ENCODE assay signal across 24 mouse cellular contexts in genomic region chr15:97646426-97646825, GRCm38 (mm10). TPM values are rescaled to one million over a fixed set of nuclear protein-coding genes. Genes with fewer than 3 reads are reported as not detected.
DNase-seq lines count a peak whose midpoint lies in the region; ATAC-seq and TF ChIP-seq lines count a peak whose summit lies in the region.
"Had no signal": no experiment of that assay in that cellular context is flagged by ENCODE, and none has a peak within 500 bp of the region (broad histone marks: within the 10 kb centered on the region; RNA-seq: fewer than 3 reads in every experiment).

No protein-coding gene starts in this region.

- ATAC-seq in embryonic facial prominence, embryonic 14.5 days (ENCODE audit: low read depth): no peak
- ATAC-seq in hindbrain, embryonic 14.5 days (ENCODE audit: low FRiP score): no peak
- ATAC-seq in hindbrain, postnatal 0 days: no peak
- no peak for ATAC-seq in neural tube, embryonic 15.5 days (ENCODE audit: low FRiP score)
- no peak for ATAC-seq in megakaryocyte, adult 5-6 weeks (ENCODE audit: poor library complexity, severe bottlenecking)
- ATAC-seq: CD4-positive, CD25-positive, alpha-beta regulatory T cell, adult 4 months; forebrain, embryonic 14.5 days had no signal

- TF ChIP-seq CTCF in hindbrain, postnatal 0 days (IDR thresholded peaks at IDR 0.05; ENCODE audit: low read depth): no peak

- no peaks in the 10 kb centered on the region for H3K4me1 ChIP-seq in embryonic facial prominence, embryonic 14.5 days (ENCODE audit: control insufficient read depth, insufficient read depth, low read length)
- H3K4me1 ChIP-seq in embryonic facial prominence, embryonic 10.5 days: peaks cover 13% of the 10 kb centered on the region; the same call in 1 of the 2 replicates
- peaks cover 8% of the 10 kb centered on the region for H3K4me1 ChIP-seq in hindbrain, embryonic 14.5 days (replicated peaks; ENCODE audit: control insufficient read depth, insufficient read depth, low read length)
- no peaks in the 10 kb centered on the region; the same call in 1 of the 2 replicates for H3K4me1 ChIP-seq in hindbrain, postnatal 0 days (ENCODE audit: insufficient read depth, low read length)
- peaks cover 10% of the 10 kb centered on the region; the same call in 1 of the 2 replicates for H3K4me1 ChIP-seq in neural tube, embryonic 15.5 days
- H3K4me1 ChIP-seq: embryonic facial prominence, embryonic 15.5 days; heart, embryonic 15.5 days had no signal

- H3K36me3 ChIP-seq in embryonic facial prominence, embryonic 14.5 days (ENCODE audit: control insufficient read depth, insufficient read depth, low read length): no peaks in the 10 kb centered on the region
- H3K36me3 ChIP-seq in embryonic facial prominence, embryonic 10.5 days (replicated peaks): no peaks in the 10 kb centered on the region
- no peaks in the 10 kb centered on the region for H3K36me3 ChIP-seq in hindbrain, embryonic 14.5 days (replicated peaks; ENCODE audit: control insufficient read depth, insufficient read depth)
- no peaks in the 10 kb centered on the region for H3K36me3 ChIP-seq in hindbrain, postnatal 0 days (ENCODE audit: insufficient read depth, low read length)
- no peaks in the 10 kb centered on the region for H3K36me3 ChIP-seq in neural tube, embryonic 15.5 days
- H3K36me3 ChIP-seq: embryonic facial prominence, embryonic 15.5 days; forebrain, embryonic 10.5 days; G1E; heart, embryonic 15.5 days had no signal

- H3K9ac ChIP-seq in embryonic facial prominence, embryonic 14.5 days (ENCODE audit: low read depth, low read length): no peak overlapping the region
- no peak overlapping the region for H3K9ac ChIP-seq in hindbrain, embryonic 14.5 days
- no peak overlapping the region for H3K9ac ChIP-seq in hindbrain, postnatal 0 days (replicated peaks; ENCODE audit: low read length)
- no peak overlapping the region; the same call in 1 of the 2 replicates for H3K9ac ChIP-seq in neural tube, embryonic 15.5 days (replicated peaks)
- H3K9ac ChIP-seq: embryonic facial prominence, embryonic 15.5 days; heart, embryonic 15.5 days had no signal

- peak; percentile 20 for DNase-seq in embryonic facial prominence, embryonic 14.5 days (ENCODE audit: low spot score)
- no peak for DNase-seq in embryonic facial prominence, embryonic 10.5 days (ENCODE audit: low spot score)
- no peak for DNase-seq in hindbrain, embryonic 14.5 days (ENCODE audit: low spot score)
- DNase-seq in hindbrain, postnatal 0 days (ENCODE audit: low spot score): no peak
- DNase-seq in neural tube, embryonic 10.5 days (ENCODE audit: extremely low spot score, low spot score): no peak
- DNase-seq: adrenal gland, postnatal 10 days; B cell, adult 2 months; cerebellum, adult 18-20 months; cerebellum, adult 9-11 months; cerebellum, postnatal 36 days; gastrocnemius, adult 2 months; gastrocnemius, postnatal 25 days; heart, adult 18-20 months; heart, postnatal 14 days had no signal

- H3K27ac ChIP-seq in embryonic facial prominence, embryonic 14.5 days (replicated peaks; ENCODE audit: low read depth, low read length): no peak overlapping the region
- H3K27ac ChIP-seq in embryonic facial prominence, embryonic 10.5 days (replicated peaks): no peak overlapping the region
- 0 out of 2 replicates have a peak overlapping the region, but pooled peaks have one; percentile 6 for H3K27ac ChIP-seq in hindbrain, embryonic 14.5 days
- H3K27ac ChIP-seq in hindbrain, postnatal 0 days: no peak overlapping the region
- peak overlapping the region; percentile 15; the same call in 1 of the 2 replicates for H3K27ac ChIP-seq in neural tube, embryonic 15.5 days (replicated peaks)
- H3K27ac ChIP-seq: embryonic facial prominence, embryonic 15.5 days; forebrain, embryonic 10.5 days; gastrocnemius, adult 2 months; heart, embryonic 15.5 days had no signal

- no peak overlapping the region for H3K4me3 ChIP-seq in embryonic facial prominence, embryonic 14.5 days (ENCODE audit: low read depth, low read length)
- H3K4me3 ChIP-seq in embryonic facial prominence, embryonic 10.5 days: no peak overlapping the region
- no peak overlapping the region for H3K4me3 ChIP-seq in hindbrain, embryonic 14.5 days (replicated peaks; ENCODE audit: low read length)
- no peak overlapping the region for H3K4me3 ChIP-seq in hindbrain, postnatal 0 days (ENCODE audit: low read length)
- H3K4me3 ChIP-seq in neural tube, embryonic 15.5 days (replicated peaks): no peak overlapping the region
- H3K4me3 ChIP-seq: embryonic facial prominence, embryonic 15.5 days; erythroblast, embryonic 14.5 days; forebrain, embryonic 10.5 days; gastrocnemius, adult 2 months; heart, embryonic 15.5 days had no signal

- no peaks in the 10 kb centered on the region for H3K9me3 ChIP-seq in embryonic facial prominence, embryonic 14.5 days (ENCODE audit: control insufficient read depth, low read length)
- H3K9me3 ChIP-seq in embryonic facial prominence, embryonic 10.5 days: no peaks in the 10 kb centered on the region
- H3K9me3 ChIP-seq in hindbrain, embryonic 14.5 days (ENCODE audit: control insufficient read depth, low read length): no peaks in the 10 kb centered on the region
- H3K9me3 ChIP-seq in hindbrain, postnatal 0 days (ENCODE audit: low read length): no peaks in the 10 kb centered on the region
- H3K9me3 ChIP-seq in neural tube, embryonic 15.5 days (replicated peaks): no peaks in the 10 kb centered on the region
- H3K9me3 ChIP-seq: embryonic facial prominence, embryonic 15.5 days; forebrain, embryonic 10.5 days; heart, embryonic 15.5 days had no signal

- WGBS in embryonic facial prominence, embryonic 14.5 days: 49% methylated on average over 7 of the region's 7 CpGs
- 55% methylated on average over 7 of the region's 7 CpGs for whole genome bisulfite sequencing in embryonic facial prominence, embryonic 10.5 days
- 34% methylated on average over 7 of the region's 7 CpGs for WGBS in hindbrain, embryonic 14.5 days
- WGBS in hindbrain, postnatal 0 days: 35% methylated on average over 7 of the region's 7 CpGs
- WGBS in neural tube, embryonic 15.5 days: 43% methylated on average over 7 of the region's 7 CpGs

- no peak overlapping the region for H3K4me2 ChIP-seq in embryonic facial prominence, embryonic 14.5 days (ENCODE audit: low read depth, low read length)
- no peak overlapping the region for H3K4me2 ChIP-seq in hindbrain, embryonic 14.5 days (replicated peaks)
- H3K4me2 ChIP-seq in hindbrain, postnatal 0 days (ENCODE audit: low read depth, low read length): no peak overlapping the region
- H3K4me2 ChIP-seq in neural tube, embryonic 15.5 days: no peak overlapping the region
- H3K4me2 ChIP-seq: embryonic facial prominence, embryonic 15.5 days; heart, embryonic 11.5 days; heart, embryonic 15.5 days had no signal

- H3K27me3 ChIP-seq in embryonic facial prominence, embryonic 14.5 days (replicated peaks; ENCODE audit: control insufficient read depth, insufficient read depth, low read length): no peaks in the 10 kb centered on the region
- H3K27me3 ChIP-seq in embryonic facial prominence, embryonic 10.5 days (replicated peaks; ENCODE audit: low read depth, poor library complexity, severe bottlenecking): no peaks in the 10 kb centered on the region
- no peaks in the 10 kb centered on the region for H3K27me3 ChIP-seq in hindbrain, embryonic 14.5 days (ENCODE audit: control insufficient read depth, insufficient read depth, low read length)
- no peaks in the 10 kb centered on the region for H3K27me3 ChIP-seq in hindbrain, postnatal 0 days (ENCODE audit: insufficient read depth, low read length)
- H3K27me3 ChIP-seq in neural tube, embryonic 15.5 days (replicated peaks): no peaks in the 10 kb centered on the region
- H3K27me3 ChIP-seq: embryonic facial prominence, embryonic 15.5 days; heart, embryonic 15.5 days had no signal

RNA-seq across cellular contexts. Expression of gene Rpap3, which starts 59.2 kb away (rescaled TPM):
- polyA plus RNA-seq in embryonic facial prominence, embryonic 14.5 days (2014; fragmentation: Nextera tagmentation; extraction: Ambion mirVana): 25.4 and 29.6 TPM in 2 replicates
- polyA plus RNA-seq in embryonic facial prominence, embryonic 10.5 days (2016; fragmentation: Nextera tagmentation; extraction: Ambion mirVana): 38.8 and 40.2 TPM in 2 replicates
- 42.1 and 45.6 TPM in 2 replicates for polyA plus RNA-seq in hindbrain, embryonic 14.5 days (2014; fragmentation: Nextera tagmentation; extraction: Ambion mirVana)
- total RNA-seq in hindbrain, postnatal 0 days (2014; rRNA removed): 14.1 and 19.2 TPM in 2 replicates
- 38.1 and 41.6 TPM in 2 replicates for polyA plus RNA-seq in hindbrain, postnatal 0 days (2015; fragmentation: Nextera tagmentation; extraction: Ambion mirVana)
- 30.5 and 31.3 TPM in 2 replicates for polyA plus RNA-seq in neural tube, embryonic 15.5 days (2015; fragmentation: Nextera tagmentation; extraction: Ambion mirVana)
- 6.8 and 7.9 TPM in 2 replicates for total RNA-seq in megakaryocyte, adult 5-6 weeks (2015)
- total RNA-seq in megakaryocyte, adult 5-6 weeks (2017): 10.8 and 12.8 TPM in 2 replicates

Comparison
In these comparisons a context has a peak if more than half of its experiments do, and no peak if none do; other contexts are left out.
1. H3K27ac ChIP-seq: peak in hindbrain, embryonic 14.5 days (single experiment) and neural tube, embryonic 15.5 days (single experiment); none in embryonic facial prominence, embryonic 14.5 days (single experiment), embryonic facial prominence, embryonic 10.5 days (single experiment) and hindbrain, postnatal 0 days (single experiment).